In the genomic region with DNA sequence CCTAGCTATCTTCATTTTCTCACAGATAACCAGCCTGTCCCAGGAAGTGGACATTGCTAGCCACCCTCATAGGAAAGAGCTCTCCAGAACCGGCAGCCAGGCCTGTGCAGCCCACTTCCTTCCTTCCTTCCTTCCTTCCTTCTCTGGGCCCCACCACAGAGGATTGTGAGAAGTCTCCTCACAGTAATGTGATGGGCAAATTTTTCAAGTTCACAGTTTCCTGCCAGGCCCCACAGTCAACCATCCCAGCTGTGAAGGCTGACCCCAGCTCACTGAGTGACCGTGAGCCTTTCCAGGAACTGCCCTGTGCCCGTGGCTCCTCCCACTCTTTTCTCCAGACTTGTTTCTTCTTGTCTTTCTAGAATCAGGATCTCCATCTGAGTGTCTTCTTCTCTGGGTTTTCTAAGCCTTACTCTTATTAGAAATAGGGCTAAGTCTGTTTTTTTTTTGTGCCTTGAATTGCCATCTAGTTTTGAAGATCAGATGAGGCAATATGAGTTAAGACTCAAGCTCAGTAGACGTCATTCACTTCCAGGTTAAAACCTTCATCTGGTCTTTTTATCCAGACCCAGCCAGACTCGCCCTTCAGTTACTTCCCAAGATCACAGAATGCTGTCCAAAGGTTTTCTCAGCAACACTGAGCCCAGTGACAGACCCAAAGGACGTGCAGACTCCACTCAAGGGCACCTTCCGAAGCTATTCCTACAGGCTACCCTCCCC, we compare ENCODE assay signal across 8 mouse cellular contexts. TPM values are rescaled to one million over a fixed set of nuclear protein-coding genes. Genes with fewer than 3 reads are reported as not detected.
DNase-seq lines count a peak whose midpoint lies in the region; ATAC-seq and TF ChIP-seq lines count a peak whose summit lies in the region.

No protein-coding gene starts in this region.

- no peak overlapping the region for H3K4me3 ChIP-seq in cerebellum, adult 2 months (replicated peaks; ENCODE audit: insufficient read depth, low read depth, low read length)
- no peak overlapping the region for H3K4me3 ChIP-seq in heart, embryonic 16.5 days (ENCODE audit: low read length)
- no peak overlapping the region for H3K4me3 ChIP-seq in liver, embryonic 12.5 days

- TF ChIP-seq CTCF in cerebellum, adult 2 months (IDR thresholded peaks at IDR 0.05; ENCODE audit: borderline replicate concordance, insufficient read depth, low read depth, low read length) = no peak

- H3K27me3 ChIP-seq in cerebellum, adult 2 months (ENCODE audit: control insufficient read depth, insufficient read depth, low read length) = no peaks in the 10 kb centered on the region
- no peaks in the 10 kb centered on the region for H3K27me3 ChIP-seq in heart, embryonic 16.5 days (ENCODE audit: control insufficient read depth, insufficient read depth, low read length)
- H3K27me3 ChIP-seq in liver, embryonic 12.5 days (replicated peaks) = no peaks in the 10 kb centered on the region

- 28% methylated on average over 7 of the region's 7 CpGs for WGBS in cerebellum, adult 2 months
- WGBS in heart, embryonic 16.5 days = 14% methylated on average over 7 of the region's 7 CpGs
- 48% methylated on average over 7 of the region's 7 CpGs for WGBS in liver, embryonic 12.5 days (ENCODE audit: insufficient replicate concordance)

- no peak for DNase-seq in cerebellum, adult 2 months
- DNase-seq in cerebellum, adult 9-11 months = no peak
- DNase-seq in T-cell, adult 2 months (ENCODE audit: low spot score) = no peak
- no peak for DNase-seq in layer of hippocampus, adult 18-20 months (ENCODE audit: low spot score in 2 of 2)
- no peak for DNase-seq in embryo, embryonic 10.5 days (ENCODE audit: low spot score)

- H3K9ac ChIP-seq in heart, embryonic 16.5 days (ENCODE audit: low read length) = peak overlapping the region; percentile 13
- no peak overlapping the region for H3K9ac ChIP-seq in liver, embryonic 12.5 days

- no peaks in the 10 kb centered on the region for H3K9me3 ChIP-seq in heart, embryonic 16.5 days (replicated peaks; ENCODE audit: control insufficient read depth, low read length)
- H3K9me3 ChIP-seq in liver, embryonic 12.5 days (replicated peaks) = no peaks in the 10 kb centered on the region

- no peak for TF ChIP-seq POLR2A in cerebellum, adult 2 months (IDR thresholded peaks at IDR 0.05; ENCODE audit: borderline replicate concordance, insufficient read depth, low read length)

- peak overlapping the region; percentile 18; the same call in 1 of the 2 replicates for H3K4me2 ChIP-seq in heart, embryonic 16.5 days (ENCODE audit: low read depth, low read length)
- no peak overlapping the region for H3K4me2 ChIP-seq in liver, embryonic 12.5 days

- peaks cover 41% of the 10 kb centered on the region for H3K4me1 ChIP-seq in cerebellum, adult 2 months (ENCODE audit: control insufficient read depth, insufficient read depth, low read length)
- H3K4me1 ChIP-seq in heart, embryonic 16.5 days (ENCODE audit: control insufficient read depth, insufficient read depth, low read length) = peaks cover 44% of the 10 kb centered on the region
- H3K4me1 ChIP-seq in liver, embryonic 12.5 days = peaks cover 37% of the 10 kb centered on the region

- H3K27ac ChIP-seq in cerebellum, adult 2 months (ENCODE audit: insufficient read depth, low read length) = peak overlapping the region; percentile 82
- H3K27ac ChIP-seq in heart, embryonic 16.5 days (ENCODE audit: low read length) = peak overlapping the region; percentile 98
- peak overlapping the region; percentile 61 for H3K27ac ChIP-seq in liver, embryonic 12.5 days

- peak; percentile 54 for ATAC-seq in CD4-positive, CD25-positive, alpha-beta regulatory T cell, adult 4 months
- peak; percentile 4; the same call in 1 of the 2 replicates for ATAC-seq in heart, embryonic 16.5 days (replicated peaks; ENCODE audit: extremely low read depth, insufficient read depth, low FRiP score)
- no peak; the same call in 1 of the 2 replicates for ATAC-seq in liver, embryonic 12.5 days

- no peaks in the 10 kb centered on the region for H3K36me3 ChIP-seq in heart, embryonic 16.5 days (ENCODE audit: control insufficient read depth, insufficient read depth)
- peaks cover 11% of the 10 kb centered on the region; the same call in 1 of the 2 replicates for H3K36me3 ChIP-seq in liver, embryonic 12.5 days

RNA-seq across cellular contexts. Expression of a gene that starts 33.7 kb away (rescaled TPM):
- polyA plus RNA-seq in cerebellum, adult 2 months (2012; rRNA removed) = 62.5 and 67.1 TPM in 2 replicates
- polyA plus RNA-seq in CD4-positive, CD25-positive, alpha-beta regulatory T cell, adult 4 months (2017; shearing (Covaris generic)) = 10 to 100 TPM; 24.6 to 24.7 TPM
- 35.5 and 35.7 TPM in 2 replicates for polyA plus RNA-seq in heart, embryonic 16.5 days (2015; fragmentation: Nextera tagmentation; extraction: Ambion mirVana)
- polyA plus RNA-seq in liver, embryonic 12.5 days (2016; fragmentation: Nextera tagmentation; extraction: Ambion mirVana) = 28.6 and 28.7 TPM in 2 replicates
- total RNA-seq in layer of hippocampus, adult 18-20 months (2021) = 10 to 100 TPM; 24.8 to 28.2 TPM

RNA-seq across cellular contexts. Expression of a gene that starts 34.3 kb away (rescaled TPM):
- 137 and 148 TPM in 2 replicates for polyA plus RNA-seq in cerebellum, adult 2 months (2012; rRNA removed)
- polyA plus RNA-seq in CD4-positive, CD25-positive, alpha-beta regulatory T cell, adult 4 months (2017; shearing (Covaris generic)) = 10 to 100 TPM; 37.2 to 77.2 TPM
- polyA plus RNA-seq in heart, embryonic 16.5 days (2015; fragmentation: Nextera tagmentation; extraction: Ambion mirVana) = 82.7 and 84.9 TPM in 2 replicates
- polyA plus RNA-seq in liver, embryonic 12.5 days (2016; fragmentation: Nextera tagmentation; extraction: Ambion mirVana) = 44.6 and 45.7 TPM in 2 replicates
- 100 to 1,000 TPM; 120 to 129 TPM for total RNA-seq in layer of hippocampus, adult 18-20 months (2021)
